Mouse (Mus musculus): ENCODE measurements around the gene Kctd19.

Gene Kctd19

GRCm38 (mm10) chr8:105413391-105413790 lies at the start of gene Kctd19, which contains the start of gene Lrrc36:
Gene Kctd19 (minus strand): TSS chr8:105413502.
Gene Lrrc36 (plus strand): TSS chr8:105413571.
- peak; percentile 25 for DNase-seq (ENCODE audit: low spot score)

GRCm38 (mm10) chr8:105461085-105461803 lies 47.9 kb upstream of the Kctd19 start:
- DNase-seq (ENCODE audit: low spot score) = no peak

GRCm38 (mm10) chr8:105455218-105455617 lies 41.9 kb upstream of the Kctd19 start:
- no peak for DNase-seq (ENCODE audit: low spot score)

DNA sequence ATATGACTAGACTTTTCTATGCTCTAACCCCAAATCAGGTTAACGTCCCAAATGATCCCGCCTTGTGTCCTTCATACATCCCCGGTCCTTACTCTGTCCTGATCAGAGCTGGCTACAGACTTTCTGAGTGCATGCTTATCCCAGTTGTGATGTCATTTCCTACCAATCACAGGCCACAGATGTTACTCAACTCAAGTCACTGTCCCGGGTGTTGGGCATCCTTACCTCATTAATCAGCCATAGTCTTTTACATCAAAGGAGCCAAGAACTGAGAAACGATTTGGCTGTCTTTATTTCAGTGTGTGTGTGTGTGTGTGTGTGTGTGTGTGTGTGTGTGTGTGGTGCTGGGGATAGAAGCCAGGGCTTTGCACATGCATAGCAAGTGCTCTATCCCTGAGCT lies 40.8 kb upstream of the Kctd19 start:
- no peak for DNase-seq (ENCODE audit: low spot score)

DNA sequence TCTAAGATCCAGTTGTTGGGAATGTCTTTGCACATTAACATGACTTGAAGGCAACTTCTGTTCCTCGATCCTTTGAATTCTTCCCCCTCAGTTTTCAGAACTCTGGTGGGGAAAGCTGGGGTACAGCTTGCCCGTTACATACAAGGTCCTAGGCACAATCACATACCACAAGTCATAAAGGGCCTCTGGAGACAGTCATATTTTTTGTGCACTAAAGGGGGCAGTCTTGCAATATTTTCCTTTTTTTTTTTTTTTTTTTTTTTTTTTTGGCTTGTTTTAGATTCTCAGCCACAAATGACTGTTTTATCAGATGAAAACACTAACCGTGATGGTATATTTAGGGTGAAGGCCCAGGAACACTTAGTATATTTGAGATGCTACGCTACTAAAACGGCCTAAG lies 40.0 kb upstream of the Kctd19 start:
- no peak for DNase-seq (ENCODE audit: low spot score)

DNA sequence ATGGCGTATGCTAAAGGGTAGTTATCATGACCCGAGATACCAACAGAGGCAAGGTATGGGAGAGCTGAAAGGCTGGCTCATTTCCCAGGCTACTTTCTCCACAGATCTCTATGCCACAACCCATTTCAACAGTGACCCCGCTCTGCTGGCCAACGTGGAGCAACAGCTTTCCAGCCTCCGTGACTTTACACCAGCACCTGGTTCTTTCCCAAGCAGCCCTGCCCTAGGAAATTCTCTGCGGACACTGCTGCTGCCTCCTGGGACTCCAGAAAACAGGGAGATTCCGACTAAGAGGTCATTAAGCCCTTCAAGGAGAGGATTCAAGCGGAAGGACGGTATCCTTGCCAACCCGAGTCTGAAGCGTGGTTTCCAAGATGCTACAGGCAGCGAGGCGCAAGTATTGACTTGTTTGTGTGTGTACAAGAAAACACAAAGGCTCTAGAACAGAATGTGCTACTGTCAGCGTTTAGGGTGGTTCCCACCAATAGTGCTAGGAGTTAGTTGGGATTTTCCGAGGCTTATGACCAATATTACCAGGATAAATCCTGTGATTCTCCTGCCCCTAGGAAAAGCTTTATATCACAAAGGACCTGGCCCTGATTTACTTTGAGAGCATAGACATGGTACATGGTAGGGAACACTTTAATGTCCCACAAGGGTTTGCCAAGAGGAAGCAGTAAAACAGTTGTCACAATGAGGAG lies 38.8 kb upstream of the Kctd19 start:
- no peak for DNase-seq (ENCODE audit: low spot score)

GRCm38 (mm10) chr8:105450977-105451376 lies 37.7 kb upstream of the Kctd19 start:
- DNase-seq (ENCODE audit: low spot score) = no peak

GRCm38 (mm10) chr8:105448596-105448995 lies 35.3 kb upstream of the Kctd19 start:
- DNase-seq (ENCODE audit: low spot score) = no peak

GRCm38 (mm10) chr8:105448188-105448587 lies 34.9 kb upstream of the Kctd19 start:
- no peak for DNase-seq (ENCODE audit: low spot score)

- DNase-seq (ENCODE audit: low spot score) = no peak
These were observed 32.8 kb upstream of the Kctd19 start for GRCm38 (mm10) chr8:105446127-105446552.

DNA sequence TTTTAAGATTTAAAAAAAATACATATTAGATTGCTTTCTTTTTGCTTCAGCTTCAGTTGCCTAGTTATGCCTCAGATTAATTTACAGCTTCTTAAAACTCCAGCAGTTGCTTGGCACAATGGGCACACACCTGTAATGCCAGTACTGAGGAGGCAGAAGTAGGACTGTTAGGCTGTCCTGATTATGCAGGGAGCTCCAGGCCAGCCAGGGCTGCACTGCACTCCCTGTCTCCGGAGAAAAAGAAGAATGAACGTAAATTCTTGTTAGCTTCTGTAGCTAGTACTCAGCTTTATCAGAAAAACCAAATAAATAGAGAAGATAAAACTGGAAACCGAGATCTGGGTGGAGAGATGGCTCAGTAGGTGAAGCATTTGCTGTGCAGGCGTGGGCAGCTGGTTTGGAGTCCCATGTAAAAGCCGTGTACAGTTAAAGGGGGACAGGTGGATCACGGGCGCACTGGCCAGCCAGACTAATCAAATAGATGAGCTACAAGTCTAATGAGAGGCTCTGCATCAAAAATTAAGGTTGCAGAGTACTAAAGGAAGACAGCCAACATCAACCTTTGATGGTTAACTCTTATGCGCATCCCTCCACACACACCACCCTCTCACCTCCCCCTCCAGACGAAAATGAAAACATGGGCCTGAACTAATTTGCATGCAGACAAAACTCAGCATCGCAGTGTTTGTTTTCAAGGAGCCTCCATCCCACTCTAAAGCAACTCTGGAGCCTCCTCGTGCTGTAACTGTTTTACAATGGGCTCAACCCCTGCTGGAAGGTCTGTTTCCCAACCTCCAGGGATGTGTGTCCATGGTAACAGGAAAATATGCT lies 32.2 kb upstream of the Kctd19 start:
- no peak for DNase-seq (ENCODE audit: low spot score)

DNA sequence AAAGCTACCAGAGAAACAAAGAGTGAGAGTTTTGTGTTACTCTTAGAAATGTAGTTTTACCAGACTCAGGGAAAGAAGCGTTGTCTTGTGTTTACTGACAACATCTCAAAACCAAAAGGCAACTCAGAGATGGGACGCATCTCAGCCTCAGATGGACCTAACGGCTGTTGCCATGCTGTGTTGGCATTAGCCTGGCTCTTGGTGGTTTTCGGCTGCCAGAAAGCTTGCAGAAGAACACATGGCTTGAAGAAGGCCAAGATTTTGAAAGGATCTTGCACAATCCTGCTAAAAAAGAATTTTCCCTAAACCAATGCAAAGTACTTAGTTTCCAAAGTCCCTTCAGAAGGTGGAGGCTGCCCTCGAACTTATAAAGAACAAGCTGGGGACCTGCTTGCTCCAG lies 29.4 kb upstream of the Kctd19 start:
- DNase-seq (ENCODE audit: low spot score) = no peak

DNA sequence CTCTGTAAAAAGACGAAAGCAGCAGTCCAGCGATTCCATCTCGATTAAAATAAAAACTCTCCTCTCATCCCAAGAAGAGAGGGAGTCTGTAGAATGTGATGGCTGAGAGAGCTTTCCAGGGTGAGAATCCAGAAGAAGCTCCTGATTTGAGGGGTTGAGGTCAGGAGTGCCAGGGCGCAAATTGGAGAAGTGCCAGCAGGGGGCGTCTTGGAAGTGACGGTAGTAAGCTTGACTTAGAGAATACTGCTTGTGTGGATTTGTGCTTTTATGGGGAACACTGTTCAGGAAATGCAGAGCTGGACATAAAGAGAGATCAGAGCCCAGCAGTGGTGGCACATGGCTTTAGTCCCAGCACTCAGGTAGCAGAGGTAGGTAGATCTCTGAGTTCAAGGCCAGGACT lies 28.1 kb upstream of the Kctd19 start:
- DNase-seq (ENCODE audit: low spot score) = no peak

DNA sequence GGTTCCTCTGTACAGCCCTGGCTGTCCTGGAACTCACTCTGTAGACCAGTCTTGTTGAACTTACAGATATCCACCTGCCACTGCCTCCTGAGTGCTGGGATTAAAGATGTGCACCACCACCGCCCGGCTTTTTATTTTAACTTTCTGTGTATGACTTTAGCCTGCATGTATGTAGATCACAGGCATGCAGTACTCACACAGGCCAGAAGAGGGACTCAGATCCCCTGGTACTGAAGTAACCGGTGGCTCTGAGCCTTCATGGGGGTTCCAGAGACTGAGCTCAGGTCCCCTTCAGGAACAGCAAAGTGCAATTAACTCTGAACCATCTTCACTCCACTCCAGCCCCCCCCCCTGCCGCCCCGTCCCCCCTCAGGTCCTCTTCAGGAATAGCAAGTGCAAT lies 25.6 kb upstream of the Kctd19 start:
- DNase-seq (ENCODE audit: low spot score) = peak; percentile 1

DNA sequence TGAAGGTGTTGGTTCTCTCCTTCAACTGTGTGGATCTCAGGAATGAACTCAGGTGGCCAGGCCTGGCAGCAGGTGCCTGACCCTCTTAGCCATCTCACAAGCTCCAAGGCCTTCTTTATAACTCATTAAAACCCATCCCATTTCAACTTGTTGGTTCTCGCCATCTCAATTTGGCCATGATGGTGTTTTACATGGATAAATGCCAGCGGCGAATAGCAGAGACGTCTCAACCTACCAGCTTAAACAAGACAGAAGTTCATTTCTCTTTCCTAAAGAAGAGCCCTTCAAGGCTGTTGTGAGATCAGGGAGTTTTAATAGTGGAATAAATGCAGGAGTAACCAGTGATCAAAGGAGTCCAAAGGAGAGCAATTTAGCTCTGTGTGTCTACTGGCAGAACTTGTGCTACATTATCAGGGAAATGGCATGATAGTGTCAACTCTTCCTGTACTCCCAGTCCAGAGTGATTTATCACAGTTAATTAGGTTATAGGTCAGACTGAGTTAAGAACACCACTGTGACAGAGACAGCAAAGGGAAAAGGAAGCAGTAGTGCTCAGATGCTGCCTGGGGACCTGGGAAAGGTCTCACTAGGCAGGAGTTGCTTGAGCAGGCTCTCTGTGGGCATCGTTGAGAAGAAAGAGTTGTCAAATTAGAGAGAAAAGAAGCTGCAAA lies 23.9 kb upstream of the Kctd19 start:
- DNase-seq (ENCODE audit: low spot score) = no peak

DNA sequence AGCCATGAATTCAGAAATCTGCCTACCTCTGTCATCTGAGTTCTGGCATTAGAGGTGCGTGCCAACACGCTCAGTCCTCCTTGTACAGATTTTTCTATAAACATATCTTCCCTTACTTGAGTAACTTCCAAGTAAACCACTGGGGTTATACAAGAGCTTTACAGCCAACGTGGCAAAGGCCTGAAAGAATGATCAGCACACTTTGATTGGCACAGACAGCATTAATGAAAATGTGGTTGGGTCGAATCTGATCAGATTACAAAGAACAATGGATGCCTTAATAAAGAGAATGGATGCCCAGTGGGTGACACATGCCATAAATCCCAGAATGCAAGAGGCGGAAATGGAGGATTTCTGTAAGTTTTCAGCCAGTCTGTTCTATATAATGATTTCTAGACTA lies 22.9 kb upstream of the Kctd19 start:
- no peak for DNase-seq (ENCODE audit: low spot score)

DNA sequence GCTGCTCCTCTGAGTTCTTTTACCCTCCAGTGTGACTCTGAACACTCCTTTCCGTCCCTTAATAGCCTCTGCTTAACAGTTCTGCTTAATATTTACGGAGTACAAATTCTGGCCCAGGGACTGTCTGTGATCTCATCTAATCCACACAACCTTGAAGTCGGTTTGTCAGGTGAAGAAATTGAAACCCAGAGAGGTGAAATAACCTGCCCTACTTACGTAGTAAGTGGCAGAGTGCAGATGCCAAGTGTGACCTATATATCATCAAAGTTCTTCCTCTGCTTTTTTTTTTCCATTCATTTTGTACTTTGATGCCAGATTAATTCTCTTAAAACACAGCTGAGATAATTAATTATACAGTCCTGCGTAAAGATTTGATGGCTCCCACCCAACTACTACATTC lies 20.8 kb upstream of the Kctd19 start:
- no peak for DNase-seq (ENCODE audit: low spot score)

DNA sequence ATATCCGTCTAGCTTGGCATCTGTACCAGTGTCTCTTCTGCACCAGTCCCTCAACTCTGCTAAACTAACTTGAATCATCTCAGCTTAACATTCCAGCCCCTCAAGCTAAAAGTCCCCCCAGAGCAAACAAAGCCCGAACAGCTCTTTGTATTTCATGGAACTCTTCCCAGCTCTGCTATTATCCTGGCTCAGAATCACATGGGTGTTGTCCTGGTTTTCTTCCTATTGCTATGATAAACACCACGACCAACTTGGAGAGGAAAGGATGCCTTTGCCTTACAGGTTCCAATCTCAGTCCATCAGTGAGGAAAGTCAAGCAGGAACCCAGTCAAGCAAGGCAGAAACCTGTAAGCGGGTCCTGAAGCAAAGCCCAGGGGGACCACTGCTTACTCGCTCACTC lies 20.2 kb upstream of the Kctd19 start:
- no peak for DNase-seq (ENCODE audit: low spot score)

DNA sequence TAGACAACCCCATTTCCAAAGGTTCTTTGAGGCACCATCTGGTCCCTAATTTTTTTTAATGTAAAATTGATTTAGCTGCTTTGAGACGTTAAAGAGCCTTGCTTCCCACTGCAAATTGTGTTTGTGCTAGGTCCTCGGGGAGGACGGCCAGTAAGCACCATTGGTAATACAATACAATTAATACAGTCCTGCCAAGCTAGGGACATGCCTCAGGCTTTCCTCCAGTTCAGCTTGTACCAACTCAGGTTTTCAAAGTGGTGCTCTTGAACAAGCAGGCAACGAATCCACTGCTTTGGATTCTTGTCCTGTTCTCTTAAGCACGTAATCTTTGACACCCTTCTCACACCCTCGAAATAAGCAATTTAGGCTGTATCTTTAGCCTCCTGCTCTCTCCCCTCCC lies 19.7 kb upstream of the Kctd19 start:
- no peak for DNase-seq (ENCODE audit: low spot score)

DNA sequence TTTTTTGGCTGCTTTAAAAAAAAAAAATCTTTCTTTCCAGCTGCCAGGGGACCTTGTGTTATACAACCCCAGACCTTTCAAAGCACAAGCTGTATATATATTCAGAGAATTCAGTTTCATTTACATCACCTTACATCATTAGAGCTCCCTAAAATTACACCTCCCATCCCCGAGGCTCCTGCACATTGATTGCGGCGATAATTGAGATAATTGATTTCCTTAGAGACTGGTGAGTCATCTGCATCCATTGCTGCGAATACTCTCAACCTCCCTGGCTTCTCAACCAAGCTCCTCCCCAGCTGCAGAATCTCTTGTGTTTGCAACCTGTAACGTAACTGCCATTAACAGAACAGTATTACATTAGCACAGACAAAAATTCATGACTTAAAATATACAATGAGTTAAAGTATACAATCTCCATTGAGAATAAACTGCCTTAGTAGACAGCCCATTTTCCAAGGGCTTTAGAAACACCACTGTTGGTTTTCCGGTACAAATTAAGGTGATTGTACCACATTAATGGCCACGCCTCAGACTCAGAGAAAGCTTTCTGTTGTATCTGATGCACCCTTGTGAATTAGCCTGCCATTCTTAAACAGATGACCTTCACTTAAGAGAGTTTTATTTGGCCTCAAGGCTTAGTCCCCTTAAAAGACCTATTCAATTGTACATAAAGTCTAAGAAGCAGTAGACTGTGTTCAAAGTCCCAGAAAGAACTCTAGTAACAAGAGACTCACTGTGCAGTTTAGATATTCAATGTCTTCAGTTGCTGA lies 18.6 kb upstream of the Kctd19 start:
- no peak for DNase-seq (ENCODE audit: low spot score)

DNA sequence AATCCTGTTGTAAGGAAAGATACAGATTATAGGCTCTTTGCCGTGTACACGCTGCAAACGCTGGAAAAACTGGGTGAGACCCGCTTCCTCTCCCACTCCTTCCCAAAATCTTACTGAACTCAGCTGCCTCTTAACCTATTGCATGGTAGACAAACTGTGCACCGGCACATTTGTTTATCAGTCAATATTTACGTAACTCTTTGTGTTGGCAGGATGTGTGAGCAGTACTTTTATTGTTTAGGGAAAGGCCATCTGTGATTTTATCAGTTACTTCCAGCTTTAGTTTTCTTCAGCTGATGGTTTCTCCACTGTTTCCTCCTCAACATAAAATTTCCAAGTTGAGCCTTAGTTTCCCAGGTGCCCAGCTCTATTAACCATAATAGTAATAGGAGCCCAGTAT lies 13.6 kb upstream of the Kctd19 start:
- DNase-seq (ENCODE audit: low spot score) = no peak
